Mouse (Mus musculus) urinary bladder, postnatal 14 days (tissue): ENCODE results near the gene Ap4b1.

Experiments used
- DNase-seq: peaks from one replicate; pipeline ENCODE4 v3.0.0; 2021; ENCODE audit warnings: low spot score

The Ap4b1 gene

GRCm38 (mm10) chr3:103857036-103857805, 47.9 kb downstream of the Ap4b1 start:
- no peak for DNase-seq

DNA sequence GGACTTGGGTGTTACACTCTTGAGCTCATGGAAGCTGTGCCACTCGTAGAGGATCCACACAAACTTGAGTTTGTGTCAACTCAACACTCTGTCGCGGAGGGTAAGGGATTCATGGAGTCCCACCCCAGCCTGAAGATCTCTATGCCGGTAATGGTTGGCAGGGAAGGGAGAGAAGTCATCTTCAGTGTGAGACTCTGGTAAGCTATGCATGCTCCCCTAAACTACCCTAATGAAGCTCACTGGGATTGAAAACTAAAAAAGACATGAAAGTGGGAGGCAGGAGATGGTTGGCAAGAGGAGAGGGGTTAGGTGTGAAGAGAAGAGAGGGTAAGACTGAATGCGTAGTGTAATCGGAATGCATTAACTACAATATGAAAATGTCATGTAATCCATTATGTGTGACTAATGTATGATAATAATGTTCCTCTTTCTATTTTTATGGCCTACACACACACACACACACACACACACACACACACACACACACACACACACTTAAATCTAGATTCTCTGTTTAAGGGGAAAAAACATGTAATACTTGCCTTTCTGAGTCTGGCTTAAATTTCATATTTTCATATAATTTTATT, 48.8 kb downstream of the Ap4b1 start:
- no peak for DNase-seq

- DNase-seq = no peak
Measured at GRCm38 (mm10) chr3:103858881-103859801, 49.8 kb downstream of the Ap4b1 start, which contains the start of gene Ptpn22. Gene Ptpn22 (plus strand): TSS chr3:103859795.

DNA sequence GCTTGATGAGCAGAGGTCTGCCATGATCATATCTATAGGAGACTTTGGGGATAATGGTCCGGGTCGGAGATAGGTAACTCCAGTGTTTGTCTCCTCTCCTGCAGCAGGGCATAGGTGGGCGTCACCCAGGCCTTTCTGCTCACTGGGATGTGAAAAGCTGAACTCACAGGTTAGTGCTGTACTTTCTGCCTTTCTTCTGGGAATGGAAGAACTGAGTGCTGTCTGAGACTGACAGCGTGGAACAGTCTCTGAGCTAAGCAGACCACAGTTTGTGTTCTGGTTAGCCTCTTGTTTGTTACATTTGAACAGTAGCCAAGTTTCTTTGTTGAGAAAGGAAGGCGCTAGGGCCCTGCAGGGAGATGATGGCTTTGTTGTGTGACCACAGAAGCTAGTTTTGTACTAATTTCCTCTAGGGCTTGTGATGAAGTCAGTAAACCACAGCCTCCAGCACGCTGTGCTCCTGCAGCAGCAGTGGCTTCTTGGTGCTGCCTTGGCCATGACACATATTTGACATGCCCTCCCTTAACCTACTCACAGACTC, 50.6 kb downstream of the Ap4b1 start:
- DNase-seq = no peak

DNA sequence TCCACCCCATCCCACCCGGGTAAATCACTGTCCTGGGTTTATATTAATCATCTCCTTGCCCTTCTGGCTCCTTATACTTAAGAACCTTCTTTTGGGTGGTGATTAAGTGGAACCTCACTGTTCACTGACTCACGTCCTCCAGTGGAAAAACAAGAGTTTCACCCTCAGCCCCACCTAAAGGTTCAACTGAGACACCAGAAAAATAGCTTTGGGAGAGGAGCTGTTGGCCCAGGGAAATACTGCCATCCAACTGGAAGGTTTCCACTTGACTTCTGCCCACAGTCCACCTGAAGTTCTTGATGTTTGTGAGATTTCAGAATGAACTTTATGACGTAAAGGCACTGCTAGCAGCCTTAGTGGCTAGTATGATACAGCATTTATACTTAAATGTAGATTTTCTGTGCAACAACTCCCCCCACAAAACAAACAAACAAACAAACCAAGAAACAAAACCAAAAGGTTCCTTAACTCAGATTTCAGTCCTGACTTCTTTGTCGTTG, 53.5 kb downstream of the Ap4b1 start:
- DNase-seq = no peak

GRCm38 (mm10) chr3:103864200-103864599, 54.9 kb downstream of the Ap4b1 start:
- DNase-seq = no peak

- no peak for DNase-seq
Measured at GRCm38 (mm10) chr3:103867424-103867971, 58.2 kb downstream of the Ap4b1 start.

DNA sequence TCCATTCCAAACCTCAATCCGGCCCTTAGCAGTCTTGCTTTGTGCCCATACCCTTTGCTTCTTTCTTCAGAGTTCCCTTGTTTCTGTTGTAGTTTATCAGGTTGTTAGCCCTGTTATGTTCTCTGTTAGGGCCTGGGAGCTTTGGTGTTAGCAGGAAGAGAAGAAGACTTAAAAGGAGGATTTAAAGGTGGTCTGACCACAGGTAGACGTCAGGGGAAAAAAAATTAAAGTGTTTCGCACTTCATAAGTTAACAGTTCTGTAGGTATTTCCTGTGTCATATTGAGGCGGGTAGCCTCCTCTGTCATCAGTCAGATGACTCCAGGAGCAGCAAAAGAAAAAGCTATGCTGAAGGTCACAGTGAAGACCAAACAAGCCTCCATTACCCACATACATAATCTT, 58.7 kb downstream of the Ap4b1 start:
- DNase-seq = no peak
